Mouse (Mus musculus): ENCODE measurements at regions not wholly inside any gene's neighbourhood (a gene's known extent, or its start where the extent isn't known, plus 50 kb on each side); places are given as distances from the start of the nearest gene placed in this dataset.

DNA sequence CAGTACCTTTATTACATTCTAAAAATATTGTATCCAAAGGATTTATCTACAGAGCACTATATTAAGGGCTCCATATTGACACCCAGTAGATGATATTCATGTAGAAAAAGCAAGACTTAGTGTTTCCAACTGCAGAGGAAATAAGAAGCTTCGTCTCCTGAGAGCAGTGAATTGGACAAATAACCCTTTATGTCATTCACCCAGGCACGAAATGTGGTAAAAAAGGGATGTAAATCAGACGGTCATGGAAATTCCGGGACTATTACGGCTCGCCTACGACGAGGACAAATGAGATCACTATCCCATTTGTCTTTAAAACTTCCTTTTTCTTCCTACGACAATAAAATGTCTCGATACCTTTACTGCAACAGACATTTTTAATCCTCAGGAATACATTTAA, 104.8 kb upstream of the E2f7 start:
- H3K36me3 ChIP-seq (ENCODE audit: control insufficient read depth, insufficient read depth), result no peaks in the 10 kb centered on the region
- H3K9me3 ChIP-seq (replicated peaks; ENCODE audit: control insufficient read depth, low read length), result no peaks in the 10 kb centered on the region
- no peak for ATAC-seq (ENCODE audit: low read depth)
- H3K4me2 ChIP-seq (ENCODE audit: low read depth, low read length), result no peak overlapping the region
- H3K4me3 ChIP-seq (ENCODE audit: low read depth, low read length), result no peak overlapping the region
- no peaks in the 10 kb centered on the region for H3K27me3 ChIP-seq (ENCODE audit: control insufficient read depth, insufficient read depth, low read depth, low read length)
- H3K9ac ChIP-seq (ENCODE audit: low read depth, low read length), result no peak overlapping the region
- H3K4me1 ChIP-seq (ENCODE audit: control insufficient read depth, low read depth, low read length), result no peaks in the 10 kb centered on the region
- 40% methylated on average over 10 of the region's 10 CpGs for WGBS (ENCODE audit: insufficient replicate concordance)
- no peak overlapping the region for H3K27ac ChIP-seq (ENCODE audit: low read length)

DNA sequence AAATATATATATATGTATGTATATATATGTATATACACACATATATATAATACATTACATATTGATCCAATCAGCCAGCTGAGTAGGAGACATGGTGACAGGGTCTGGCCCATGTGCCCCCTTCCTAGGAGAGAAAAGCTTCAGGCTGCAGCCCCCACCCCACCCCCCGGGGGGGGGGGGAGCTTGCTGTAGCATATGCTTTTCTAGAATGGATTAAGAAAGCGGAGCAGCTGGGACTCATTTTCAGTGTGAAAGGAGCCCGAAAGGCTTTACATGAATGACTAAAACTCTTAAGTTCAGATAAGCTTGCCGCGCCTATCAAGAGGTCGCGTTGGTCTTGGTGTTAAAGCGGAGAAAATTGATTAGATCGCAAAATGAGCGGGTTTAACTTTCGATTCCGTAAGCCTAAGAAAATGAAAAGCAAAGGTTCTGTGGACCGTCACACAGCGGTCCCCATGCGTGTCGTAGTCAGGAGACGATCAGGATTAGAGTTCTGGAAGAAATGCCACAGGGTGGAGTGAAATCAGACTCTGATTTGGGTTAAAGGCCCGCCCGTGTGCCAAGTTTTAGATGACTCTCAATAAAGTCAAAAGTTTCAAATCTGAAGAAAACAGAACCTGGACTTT, 103.1 kb upstream of the E2f7 start:
- 75% methylated on average over 19 of the region's 19 CpGs for WGBS (ENCODE audit: insufficient replicate concordance)
- Histone ChIP-seq H3K4me1 (ENCODE audit: control insufficient read depth, low read depth, low read length) (no peaks in the 10 kb centered on the region), H3K9ac (ENCODE audit: low read depth, low read length) (no peak overlapping the region), H3K9me3 (replicated peaks; ENCODE audit: control insufficient read depth, low read length) (no peaks in the 10 kb centered on the region), H3K27ac (ENCODE audit: low read length) (no peak overlapping the region), H3K36me3 (ENCODE audit: control insufficient read depth, insufficient read depth) (no peaks in the 10 kb centered on the region), H3K4me2 (ENCODE audit: low read depth, low read length) (no peak overlapping the region), H3K27me3 (ENCODE audit: control insufficient read depth, insufficient read depth, low read depth, low read length) (no peaks in the 10 kb centered on the region), H3K4me3 (ENCODE audit: low read depth, low read length) (no peak overlapping the region)
- ATAC-seq (ENCODE audit: low read depth), result no peak

DNA sequence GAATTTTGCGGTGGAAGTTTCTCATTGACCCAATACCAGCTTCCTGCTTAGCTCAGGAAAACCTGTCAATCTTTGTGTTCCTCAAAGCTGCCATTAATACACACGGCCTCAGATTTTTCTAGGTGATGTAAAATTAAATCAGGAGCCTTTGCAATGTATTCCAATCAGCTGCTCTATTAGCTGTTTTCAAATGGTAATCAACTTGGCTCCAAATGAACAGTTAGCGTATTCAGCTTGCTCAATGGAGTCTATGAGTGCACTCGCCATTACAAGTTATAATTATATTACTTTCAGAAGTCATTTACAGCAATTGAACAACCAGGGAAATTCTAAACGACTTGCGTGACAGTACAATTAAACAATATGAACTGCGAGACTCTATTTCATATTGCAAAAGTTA, 97.6 kb upstream of the E2f7 start:
- Histone ChIP-seq H3K4me2 (ENCODE audit: low read depth, low read length) (no peak overlapping the region), H3K27ac (ENCODE audit: low read length) (no peak overlapping the region), H3K9ac (ENCODE audit: low read depth, low read length) (no peak overlapping the region), H3K4me1 (ENCODE audit: control insufficient read depth, low read depth, low read length) (no peaks in the 10 kb centered on the region), H3K4me3 (ENCODE audit: low read depth, low read length) (no peak overlapping the region), H3K36me3 (ENCODE audit: control insufficient read depth, insufficient read depth) (no peaks in the 10 kb centered on the region), H3K27me3 (ENCODE audit: control insufficient read depth, insufficient read depth, low read depth, low read length) (no peaks in the 10 kb centered on the region), H3K9me3 (replicated peaks; ENCODE audit: control insufficient read depth, low read length) (no peaks in the 10 kb centered on the region)
- no peak for ATAC-seq (ENCODE audit: low read depth)
- WGBS (ENCODE audit: insufficient replicate concordance), result 68% methylated on average over 7 of the region's 7 CpGs

DNA sequence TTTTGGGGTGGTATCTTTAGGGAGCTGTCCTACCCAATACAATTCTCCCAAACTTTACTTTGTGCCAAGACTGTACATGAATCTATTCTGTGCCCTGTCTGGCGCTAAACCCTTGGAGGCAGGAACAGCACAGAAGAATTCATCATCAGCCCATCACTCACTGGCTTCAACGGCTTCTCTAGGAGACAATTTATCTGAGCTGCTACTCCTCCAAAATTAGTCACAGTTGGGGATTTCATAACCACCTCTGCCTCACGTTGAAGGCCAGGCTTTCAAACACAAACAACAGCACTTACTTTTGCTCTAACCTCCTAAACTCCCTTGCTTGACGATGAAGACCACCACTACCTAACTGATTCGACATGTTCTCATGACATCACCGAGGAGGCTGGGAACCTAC, 95.1 kb upstream of the E2f7 start:
- Histone ChIP-seq H3K27ac (ENCODE audit: low read length) (no peak overlapping the region), H3K27me3 (ENCODE audit: control insufficient read depth, insufficient read depth, low read depth, low read length) (no peaks in the 10 kb centered on the region), H3K9ac (ENCODE audit: low read depth, low read length) (no peak overlapping the region), H3K9me3 (replicated peaks; ENCODE audit: control insufficient read depth, low read length) (no peaks in the 10 kb centered on the region), H3K4me3 (ENCODE audit: low read depth, low read length) (no peak overlapping the region), H3K4me2 (ENCODE audit: low read depth, low read length) (no peak overlapping the region), H3K36me3 (ENCODE audit: control insufficient read depth, insufficient read depth) (no peaks in the 10 kb centered on the region), H3K4me1 (ENCODE audit: control insufficient read depth, low read depth, low read length) (no peaks in the 10 kb centered on the region)
- 57% methylated on average over 6 of the region's 6 CpGs for WGBS (ENCODE audit: insufficient replicate concordance)
- ATAC-seq (ENCODE audit: low read depth), result no peak

DNA sequence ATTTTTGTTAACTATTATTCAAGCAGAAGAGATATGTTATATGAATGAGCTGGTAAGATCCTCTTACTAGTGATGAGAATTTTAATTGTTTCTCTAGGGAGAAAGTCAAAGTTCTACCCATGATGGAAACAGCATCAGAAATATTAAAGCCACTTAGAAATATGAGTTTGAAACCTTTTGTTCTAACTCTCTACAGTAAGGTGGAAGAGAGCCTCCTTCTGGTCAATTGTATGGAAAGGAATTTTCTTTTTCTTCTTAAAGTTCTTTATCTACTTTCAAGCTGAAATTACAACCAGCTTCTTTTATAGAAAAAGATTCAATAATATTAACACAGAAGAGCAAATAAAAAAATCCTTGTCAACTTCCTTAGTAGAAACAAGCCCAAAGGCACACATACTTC, 94.4 kb upstream of the E2f7 start:
- Histone ChIP-seq H3K27me3 (ENCODE audit: control insufficient read depth, insufficient read depth, low read depth, low read length) (no peaks in the 10 kb centered on the region), H3K4me2 (ENCODE audit: low read depth, low read length) (no peak overlapping the region), H3K9me3 (replicated peaks; ENCODE audit: control insufficient read depth, low read length) (no peaks in the 10 kb centered on the region), H3K4me3 (ENCODE audit: low read depth, low read length) (no peak overlapping the region), H3K4me1 (ENCODE audit: control insufficient read depth, low read depth, low read length) (no peaks in the 10 kb centered on the region), H3K36me3 (ENCODE audit: control insufficient read depth, insufficient read depth) (no peaks in the 10 kb centered on the region), H3K9ac (ENCODE audit: low read depth, low read length) (no peak overlapping the region), H3K27ac (ENCODE audit: low read length) (no peak overlapping the region)
- no peak for ATAC-seq (ENCODE audit: low read depth)

DNA sequence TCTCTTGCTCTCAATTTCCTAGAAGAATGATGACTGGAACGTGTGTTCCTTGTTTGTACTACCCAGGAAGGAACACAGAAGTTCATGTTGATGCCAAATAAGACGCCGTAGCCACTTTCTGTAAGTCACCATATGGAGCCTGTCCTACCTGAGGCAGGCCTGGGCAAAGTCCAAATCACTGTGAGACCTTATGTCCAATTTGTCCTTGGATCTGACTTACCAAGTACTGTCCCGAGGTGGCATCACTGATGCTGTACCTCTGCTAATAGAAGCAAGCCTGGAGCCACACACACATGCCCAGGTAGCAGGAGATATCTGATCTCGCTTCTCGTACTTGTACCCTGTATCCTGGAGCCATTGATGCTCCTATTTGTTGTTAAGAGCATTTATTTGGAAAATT, 91.2 kb upstream of the E2f7 start:
- WGBS (ENCODE audit: insufficient replicate concordance), result 58% methylated on average over 6 of the region's 6 CpGs
- no peaks in the 10 kb centered on the region for H3K27me3 ChIP-seq (ENCODE audit: control insufficient read depth, insufficient read depth, low read depth, low read length)

DNA sequence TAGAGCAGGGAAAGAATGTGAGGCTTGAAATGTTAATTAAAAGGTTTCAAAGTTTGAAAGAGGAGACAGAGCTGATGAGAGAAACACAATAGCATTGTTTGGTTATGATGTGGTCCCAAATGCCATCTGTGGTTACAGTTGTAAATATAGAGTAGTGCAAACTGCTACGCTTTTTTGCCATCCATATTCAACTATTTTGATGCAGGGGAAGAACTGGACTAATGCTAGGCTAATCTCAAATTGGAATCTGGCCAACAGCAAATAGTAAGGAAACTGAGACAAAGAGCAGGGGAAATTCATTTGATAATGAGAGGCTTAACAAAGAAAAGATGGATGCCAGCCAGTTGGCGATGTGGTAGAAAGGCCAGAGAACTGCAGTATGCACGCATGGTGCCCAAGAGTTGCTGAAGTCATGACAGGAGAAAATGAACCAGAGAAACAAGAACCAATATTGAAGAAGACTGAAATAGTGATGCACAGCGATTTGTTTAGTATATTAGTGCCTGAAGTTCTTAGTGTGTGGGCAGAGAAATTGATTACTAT, 87.0 kb upstream of the E2f7 start:
- no peaks in the 10 kb centered on the region for H3K9me3 ChIP-seq (replicated peaks; ENCODE audit: control insufficient read depth, low read length)
- ATAC-seq (ENCODE audit: low read depth), result no peak
- 60% methylated on average over 4 of the region's 4 CpGs for WGBS (ENCODE audit: insufficient replicate concordance)
- no peaks in the 10 kb centered on the region for H3K4me1 ChIP-seq (ENCODE audit: control insufficient read depth, low read depth, low read length)
- H3K27me3 ChIP-seq (ENCODE audit: control insufficient read depth, insufficient read depth, low read depth, low read length), result no peaks in the 10 kb centered on the region
- H3K4me2 ChIP-seq (ENCODE audit: low read depth, low read length), result no peak overlapping the region
- H3K27ac ChIP-seq (ENCODE audit: low read length), result no peak overlapping the region
- no peaks in the 10 kb centered on the region for H3K36me3 ChIP-seq (ENCODE audit: control insufficient read depth, insufficient read depth)
- no peak overlapping the region for H3K4me3 ChIP-seq (ENCODE audit: low read depth, low read length)
- H3K9ac ChIP-seq (ENCODE audit: low read depth, low read length), result no peak overlapping the region

More for the DNA sequence above, 91.2 kb upstream of the E2f7 start:
- Histone ChIP-seq H3K4me2 (ENCODE audit: low read depth, low read length) (no peak overlapping the region), H3K9me3 (replicated peaks; ENCODE audit: control insufficient read depth, low read length) (no peaks in the 10 kb centered on the region), H3K9ac (ENCODE audit: low read depth, low read length) (no peak overlapping the region), H3K27ac (ENCODE audit: low read length) (no peak overlapping the region), H3K4me1 (ENCODE audit: control insufficient read depth, low read depth, low read length) (no peaks in the 10 kb centered on the region), H3K36me3 (ENCODE audit: control insufficient read depth, insufficient read depth) (no peaks in the 10 kb centered on the region), H3K4me3 (ENCODE audit: low read depth, low read length) (no peak overlapping the region)
- ATAC-seq (ENCODE audit: low read depth), result no peak

DNA sequence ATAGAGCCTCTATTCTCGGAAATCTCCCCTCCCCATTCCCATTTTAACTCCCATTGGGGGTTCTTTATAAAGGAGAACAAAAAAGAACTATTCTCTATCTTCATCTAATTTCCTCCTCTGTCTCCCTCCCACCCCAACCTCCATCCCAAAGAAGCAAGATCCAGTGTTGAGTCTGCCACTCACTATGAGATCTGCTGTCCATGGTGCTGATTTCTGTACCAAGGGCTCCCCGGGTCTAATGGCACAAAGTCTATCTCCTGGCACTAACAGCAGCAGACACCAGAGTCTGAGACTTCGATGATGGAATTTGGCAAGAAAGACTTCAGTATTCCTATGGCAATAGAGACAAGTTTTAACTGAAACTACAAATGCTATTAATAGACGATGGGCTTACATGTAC, 68.7 kb upstream of the E2f7 start:
- H3K9ac ChIP-seq (ENCODE audit: low read depth, low read length), result no peak overlapping the region
- no peak overlapping the region for H3K4me2 ChIP-seq (ENCODE audit: low read depth, low read length)
- H3K4me3 ChIP-seq (ENCODE audit: low read depth, low read length), result no peak overlapping the region
- H3K27ac ChIP-seq (ENCODE audit: low read length), result no peak overlapping the region
- H3K27me3 ChIP-seq (ENCODE audit: control insufficient read depth, insufficient read depth, low read depth, low read length), result no peaks in the 10 kb centered on the region
- no peak for ATAC-seq (ENCODE audit: low read depth)
- H3K4me1 ChIP-seq (ENCODE audit: control insufficient read depth, low read depth, low read length), result no peaks in the 10 kb centered on the region
- H3K9me3 ChIP-seq (replicated peaks; ENCODE audit: control insufficient read depth, low read length), result no peaks in the 10 kb centered on the region
- H3K36me3 ChIP-seq (ENCODE audit: control insufficient read depth, insufficient read depth), result no peaks in the 10 kb centered on the region
- WGBS (ENCODE audit: insufficient replicate concordance), result 39% methylated on average over 4 of the region's 4 CpGs

Measured in liver, embryonic 16.5 days (tissue).